Mouse (Mus musculus) E14TG2a.4 (cell line): ENCODE measurements around the gene Gm17349.

ENCODE experiments used
- CTCF ChIP-seq: conservative IDR thresholded peaks from 2 replicates; pipeline ENCODE4 v1.5.1; 2014; ENCODE audit warnings: low read length
- POU5F1 ChIP-seq: IDR thresholded peaks from 2 replicates; pipeline ENCODE4 v1.6.1; 2014; ENCODE audit warnings: low read length, borderline replicate concordance

DNA sequence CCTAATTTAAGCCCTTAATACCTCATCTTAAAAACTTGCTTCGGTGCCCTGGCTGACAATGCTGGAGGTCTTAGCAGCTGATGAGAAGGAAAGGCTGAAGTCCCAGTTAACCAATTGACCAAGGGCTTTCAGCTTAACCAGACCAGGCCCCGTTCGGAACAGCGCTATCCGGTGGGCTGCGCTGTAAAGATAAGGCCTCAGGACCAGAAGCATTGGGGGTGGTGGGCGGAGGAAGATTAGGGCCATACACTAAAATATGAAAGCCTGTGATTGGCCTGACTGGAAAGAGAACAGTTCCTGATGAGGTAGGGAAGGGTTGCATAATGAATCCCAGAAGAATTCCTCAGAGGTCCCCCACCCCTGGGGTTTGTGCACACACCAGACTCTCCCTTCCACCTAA is 42.9 kb downstream of the Gm17349 start:
- TF ChIP-seq CTCF (no peak), POU5F1 (no peak)
